10 mouse cellular contexts compared by ENCODE assay signal in the genomic region with DNA sequence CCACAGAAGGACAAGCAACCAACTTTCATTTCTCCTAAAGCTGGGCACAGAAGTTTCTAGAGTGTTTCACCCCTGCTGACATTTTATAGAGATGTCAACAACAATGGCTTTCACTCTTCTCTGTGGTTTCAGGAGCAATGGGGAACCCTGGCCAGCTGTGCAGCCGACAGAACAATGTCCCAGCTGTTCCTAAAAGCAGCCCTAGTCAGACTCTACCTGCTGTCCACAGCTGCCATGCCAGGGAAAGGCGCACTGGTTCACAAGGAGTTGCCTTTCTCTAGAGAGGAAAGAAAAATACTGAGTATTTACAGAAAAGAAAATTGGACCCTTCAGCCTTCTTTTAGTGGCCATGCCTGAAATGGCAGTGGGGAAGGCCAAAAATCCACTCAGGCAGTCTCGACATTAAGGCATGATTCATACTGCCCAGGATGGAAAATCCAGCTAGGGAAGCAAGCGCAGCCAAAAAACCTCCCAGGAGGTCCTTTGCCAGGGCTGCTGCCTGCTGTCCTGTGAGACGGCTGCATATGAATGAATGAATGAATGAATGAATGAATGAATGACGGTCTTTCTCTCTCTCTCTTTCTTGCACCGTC.
DNase-seq lines count a peak whose midpoint lies in the region; ATAC-seq and TF ChIP-seq lines count a peak whose summit lies in the region.
"Had no signal": no experiment of that assay in that cellular context is flagged by ENCODE, and none has a peak within 500 bp of the region (broad histone marks: within the 10 kb centered on the region; RNA-seq: fewer than 3 reads in every experiment).

No protein-coding gene starts in this region.

- H3K9ac ChIP-seq in lung, embryonic 14.5 days, result no peak overlapping the region
- H3K9ac ChIP-seq in limb, embryonic 13.5 days, result no peak overlapping the region
- H3K9ac ChIP-seq: midbrain, embryonic 13.5 days had no signal

- WGBS in lung, embryonic 14.5 days, result 76% methylated on average over 7 of the region's 7 CpGs
- WGBS in limb, embryonic 13.5 days, result 70% methylated on average over 7 of the region's 7 CpGs

- H3K4me3 ChIP-seq in lung, embryonic 14.5 days (ENCODE audit: low read depth, low read length), result no peak overlapping the region
- no peak overlapping the region for H3K4me3 ChIP-seq in embryonic fibroblast, embryonic 13.5 days (ENCODE audit: insufficient read depth, low read length)
- no peak overlapping the region for H3K4me3 ChIP-seq in limb, embryonic 13.5 days
- H3K4me3 ChIP-seq: midbrain, embryonic 13.5 days had no signal

- H3K9me3 ChIP-seq in lung, embryonic 14.5 days (ENCODE audit: low read depth, low read length), result no peaks in the 10 kb centered on the region
- H3K9me3 ChIP-seq in limb, embryonic 13.5 days, result no peaks in the 10 kb centered on the region
- H3K9me3 ChIP-seq: midbrain, embryonic 13.5 days had no signal

- no peak for TF ChIP-seq POLR2A in embryonic fibroblast, embryonic 13.5 days (IDR thresholded peaks at IDR 0.05; ENCODE audit: low read depth, low read length)

- H3K27ac ChIP-seq in lung, embryonic 14.5 days (ENCODE audit: low read depth), result no peak overlapping the region
- peak overlapping the region; percentile 73 for H3K27ac ChIP-seq in embryonic fibroblast, embryonic 13.5 days (ENCODE audit: insufficient read depth, low read length)
- peak overlapping the region; percentile 70 for H3K27ac ChIP-seq in limb, embryonic 13.5 days
- H3K27ac ChIP-seq: kidney, postnatal 0 days; midbrain, embryonic 13.5 days had no signal

- H3K27me3 ChIP-seq in lung, embryonic 14.5 days (ENCODE audit: insufficient read depth, low read length), result no peaks in the 10 kb centered on the region
- no peaks in the 10 kb centered on the region for H3K27me3 ChIP-seq in limb, embryonic 13.5 days
- H3K27me3 ChIP-seq: midbrain, embryonic 13.5 days had no signal

- no peak for TF ChIP-seq CTCF in lung, embryonic 14.5 days (IDR thresholded peaks at IDR 0.05; ENCODE audit: low read depth)
- no peak for TF ChIP-seq CTCF in embryonic fibroblast, embryonic 13.5 days (IDR thresholded peaks at IDR 0.05; ENCODE audit: borderline replicate concordance, insufficient read depth, low read length)

- peak; percentile 24; the same call in 1 of the 2 replicates for ATAC-seq in lung, embryonic 14.5 days (ENCODE audit: insufficient read depth)
- ATAC-seq in limb, embryonic 13.5 days (ENCODE audit: low FRiP score, low read depth), result peak; percentile 71; the same call in 1 of the 2 replicates
- ATAC-seq: midbrain, embryonic 13.5 days had no signal

- H3K4me1 ChIP-seq in lung, embryonic 14.5 days (ENCODE audit: insufficient read depth), result no peaks in the 10 kb centered on the region
- H3K4me1 ChIP-seq in embryonic fibroblast, embryonic 13.5 days (ENCODE audit: control insufficient read depth, insufficient read depth, low read length), result peaks cover 8% of the 10 kb centered on the region
- peaks cover 21% of the 10 kb centered on the region for H3K4me1 ChIP-seq in limb, embryonic 13.5 days
- H3K4me1 ChIP-seq: midbrain, embryonic 13.5 days had no signal

- peak; percentile 49 to 78 for DNase-seq in adrenal gland, adult (ENCODE audit: inconsistent age in 2 of 2, low spot score in 1 of 2)
- DNase-seq in adrenal gland, postnatal 4 days (ENCODE audit: low spot score in 2 of 2), result no peak
- DNase-seq in lung, embryonic 14.5 days, result peak; percentile 33
- DNase-seq in lung, postnatal 25 days (ENCODE audit: low spot score), result no peak
- no peak for DNase-seq in left cerebral cortex, adult 8-10 months (ENCODE audit: low spot score in 2 of 2)
- no peak for DNase-seq in spleen, postnatal 14 days (ENCODE audit: low spot score in 2 of 2)

- H3K36me3 ChIP-seq in lung, embryonic 14.5 days (ENCODE audit: insufficient read depth), result no peaks in the 10 kb centered on the region
- no peaks in the 10 kb centered on the region for H3K36me3 ChIP-seq in limb, embryonic 13.5 days
- H3K36me3 ChIP-seq: midbrain, embryonic 13.5 days had no signal

- no peak overlapping the region for H3K4me2 ChIP-seq in lung, embryonic 14.5 days
- no peak overlapping the region for H3K4me2 ChIP-seq in limb, embryonic 13.5 days (replicated peaks)
- H3K4me2 ChIP-seq: midbrain, embryonic 13.5 days had no signal

Comparison
In these comparisons a context has a peak if more than half of its experiments do, and no peak if none do; other contexts are left out.
1. DNase-seq: peak in adrenal gland, adult (2 of 2) and lung, embryonic 14.5 days (single experiment); none in adrenal gland, postnatal 4 days (0 of 2), lung, postnatal 25 days (single experiment), left cerebral cortex, adult 8-10 months (0 of 2) and spleen, postnatal 14 days (0 of 2).